Mouse (Mus musculus) layer of hippocampus, adult 2 months (tissue): ENCODE results near the gene Vamp4. TPM values are rescaled to one million over a fixed set of nuclear protein-coding genes. Genes with fewer than 3 reads are reported as not detected.
A peak's percentile ranks its signal among the peaks of the same experiment; 100 is the strongest.

ENCODE experiments used
- DNase-seq, 2 experiments: peaks; one replicate each; pipeline ENCODE4 v3.0.0; 2022; ENCODE audit warnings: low spot score in 2 of 2
- H3K27ac ChIP-seq: fragments of 200-600 bp; 2 replicates; pipeline ENCODE4 v1.8.1; 2022
- H3K4me3 ChIP-seq: fragments of 200-600 bp; 2 replicates; pipeline ENCODE4 v1.8.1; 2022; ENCODE audit warnings: mild to moderate bottlenecking
- CTCF ChIP-seq: fragments of 200-600 bp; conservative IDR thresholded peaks from 2 replicates; pipeline ENCODE4 v1.8.1; 2022; ENCODE audit warnings: antibody characterized with exemption, mild to moderate bottlenecking, moderate library complexity
- total RNA-seq, 2 experiments: library from RNA; stranded (reverse); gene quantifications; 2 replicates each; pipeline ENCODE4 v1.2.3; 2021

Vamp4 gene
- total RNA-seq, 2 experiments from 2014 or later: 102 to 103 TPM

GRCm38 (mm10) chr1:162639051-162639750 is 68.9 kb downstream of the Vamp4 start, which contains the start of gene Myoc:
TSS of gene Myoc (plus strand) at chr1:162639155.
- no peak for DNase-seq
- no peak for TF ChIP-seq CTCF
- Histone ChIP-seq H3K27ac (no peak within 1 kb of the TSS), H3K4me3 (no peak within 1 kb of the TSS)

GRCm38 (mm10) chr1:162639861-162640260 is 69.5 kb downstream of the Vamp4 start:
- Histone ChIP-seq H3K4me3 (no peak overlapping the region), H3K27ac (no peak overlapping the region)
- no peak for DNase-seq
- TF ChIP-seq CTCF: no peak

GRCm38 (mm10) chr1:162642591-162642990 is 72.3 kb downstream of the Vamp4 start:
- TF ChIP-seq CTCF: no peak

GRCm38 (mm10) chr1:162643752-162644151 is 73.4 kb downstream of the Vamp4 start:
- peak overlapping the region; percentile 15; the same call in 1 of the 2 replicates for H3K27ac ChIP-seq
- H3K4me3 ChIP-seq: no peak overlapping the region
- DNase-seq: peak; percentile 70 to 82
- peak; percentile 31; the same call in 1 of the 2 replicates for TF ChIP-seq CTCF

More at GRCm38 (mm10) chr1:162642591-162642990, 72.3 kb downstream of the Vamp4 start:
- Histone ChIP-seq H3K27ac (no peak overlapping the region), H3K4me3 (no peak overlapping the region)
- DNase-seq: no peak

GRCm38 (mm10) chr1:162646083-162646686 is 75.9 kb downstream of the Vamp4 start:
- Histone ChIP-seq H3K4me3 (no peak overlapping the region), H3K27ac (no peak overlapping the region)
- peak; percentile 56 for TF ChIP-seq CTCF
- DNase-seq: no peak

GRCm38 (mm10) chr1:162648416-162648815 is 78.1 kb downstream of the Vamp4 start:
- TF ChIP-seq CTCF: no peak
- no peak overlapping the region for H3K27ac ChIP-seq
- no peak overlapping the region for H3K4me3 ChIP-seq
- DNase-seq: no peak

Other genes with a start within 250 kb of the Vamp4 start
- 10 to 100 TPM; 78.5 to 79.1 TPM for gene Dnm3, start 92.5 kb upstream of the Vamp4 start, total RNA-seq
- gene Mettl13, start 22.0 kb upstream of the Vamp4 start, total RNA-seq: 10 to 100 TPM; 11.2 to 12.3 TPM
- gene Myoc, start 68.6 kb downstream of the Vamp4 start, total RNA-seq: 1 to 10 TPM; 4.1 TPM
- not detected for gene Myocos, start 87.7 kb downstream of the Vamp4 start, total RNA-seq
- 100 to 1,000 TPM; 177 to 199 TPM for gene Prrc2c, start 170.0 kb downstream of the Vamp4 start, total RNA-seq
- not detected for gene Fmo4, start 243.5 kb downstream of the Vamp4 start, total RNA-seq